9 mouse cellular contexts compared by ENCODE assay signal in genomic region chr1:54194954-54195305, GRCm38 (mm10). TPM values are rescaled to one million over a fixed set of nuclear protein-coding genes. Genes with fewer than 3 reads are reported as not detected.
DNase-seq lines count a peak whose midpoint lies in the region; ATAC-seq and TF ChIP-seq lines count a peak whose summit lies in the region.
"Had no signal": no experiment of that assay in that cellular context is flagged by ENCODE, and none has a peak within 500 bp of the region (broad histone marks: within the 10 kb centered on the region; RNA-seq: fewer than 3 reads in every experiment).

Gene Hecw2 (minus strand): TSS chr1:54195168.

- no peak for TF ChIP-seq CTCF in lung, adult 2 months (IDR thresholded peaks at IDR 0.05; ENCODE audit: insufficient read depth, low read length)
- TF ChIP-seq CTCF in midbrain, postnatal 0 days (IDR thresholded peaks at IDR 0.05) = no peak

- peaks cover 4% of the 10 kb centered on the region; the same call in 1 of the 2 replicates for H3K4me1 ChIP-seq in lung, adult 2 months (ENCODE audit: control insufficient read depth, insufficient read depth, low read length)
- H3K4me1 ChIP-seq in hindbrain, embryonic 16.5 days (ENCODE audit: control insufficient read depth, insufficient read depth, low read depth, low read length) = peaks cover 7% of the 10 kb centered on the region
- no peaks in the 10 kb centered on the region for H3K4me1 ChIP-seq in midbrain, postnatal 0 days (ENCODE audit: insufficient read depth, low read length)

- intact Hi-C loops in left cerebral cortex, postnatal 4 days (cut with DNase I) = loop anchor here (10.0 kb wide), 2 partner anchors 130 to 290 kb away; no protein-coding TSS in a partner anchor

- H3K27me3 ChIP-seq in hindbrain, embryonic 16.5 days (replicated peaks; ENCODE audit: control insufficient read depth, insufficient read depth, low read length) = no peaks in the 10 kb centered on the region
- no peaks in the 10 kb centered on the region for H3K27me3 ChIP-seq in midbrain, postnatal 0 days (ENCODE audit: insufficient read depth, low read length)

- TF ChIP-seq POLR2A in lung, adult 2 months (IDR thresholded peaks at IDR 0.05; ENCODE audit: borderline replicate concordance, extremely low read depth, low read depth, low read length) = no peak

- H3K36me3 ChIP-seq in hindbrain, embryonic 16.5 days (ENCODE audit: control insufficient read depth, insufficient read depth, low read length) = no peaks in the 10 kb centered on the region
- H3K36me3 ChIP-seq in midbrain, postnatal 0 days (ENCODE audit: insufficient read depth, low read length) = no peaks in the 10 kb centered on the region

- peak within 1 kb of the TSS; percentile 63 for H3K4me2 ChIP-seq in hindbrain, embryonic 16.5 days (ENCODE audit: low read length)
- H3K4me2 ChIP-seq in midbrain, postnatal 0 days (ENCODE audit: low read depth, low read length, poor library complexity, severe bottlenecking) = peak within 1 kb of the TSS; percentile 66

- H3K4me3 ChIP-seq in lung, adult 2 months (replicated peaks; ENCODE audit: extremely low read depth, low read depth, low read length) = peak within 1 kb of the TSS; percentile 68
- H3K4me3 ChIP-seq in hindbrain, embryonic 16.5 days (ENCODE audit: low read length) = peak within 1 kb of the TSS; percentile 96
- peak within 1 kb of the TSS; percentile 92 for H3K4me3 ChIP-seq in midbrain, postnatal 0 days (ENCODE audit: low read depth, low read length)

- ATAC-seq in hindbrain, embryonic 16.5 days = peak; percentile 79
- peak; percentile 83 for ATAC-seq in midbrain, postnatal 0 days (ENCODE audit: low FRiP score)
- no peak for ATAC-seq in inflammation-experienced regulatory T-cells, adult 6 months

- H3K9me3 ChIP-seq in hindbrain, embryonic 16.5 days (ENCODE audit: control insufficient read depth, low read length) = no peaks in the 10 kb centered on the region
- H3K9me3 ChIP-seq in midbrain, postnatal 0 days (ENCODE audit: low read length) = no peaks in the 10 kb centered on the region

- 2% methylated on average over 38 of the region's 38 CpGs for WGBS in lung, adult 2 months
- WGBS in hindbrain, embryonic 16.5 days = 0% methylated on average over 33 of the region's 38 CpGs
- 1% methylated on average over 31 of the region's 38 CpGs for WGBS in midbrain, postnatal 0 days

- peak within 1 kb of the TSS; percentile 98 for H3K9ac ChIP-seq in hindbrain, embryonic 16.5 days (ENCODE audit: low read depth, low read length)
- H3K9ac ChIP-seq in midbrain, postnatal 0 days (replicated peaks; ENCODE audit: low read length, poor library complexity, severe bottlenecking) = peak within 1 kb of the TSS; percentile 96

- peak within 1 kb of the TSS; percentile 97 for H3K27ac ChIP-seq in hindbrain, embryonic 16.5 days (ENCODE audit: low read depth, low read length)
- H3K27ac ChIP-seq in midbrain, postnatal 0 days (ENCODE audit: low read depth, low read length) = peak within 1 kb of the TSS; percentile 98

- DNase-seq in lung, adult 2 months = peak; percentile 5
- DNase-seq in lung, adult 18-20 months = no peak
- peak; percentile 72 to 74 for DNase-seq in cerebellum, postnatal 14 days
- DNase-seq in frontal cortex, postnatal 36 days (ENCODE audit: low spot score in 2 of 2) = peak; percentile 59 to 60
- DNase-seq in left cerebral cortex, postnatal 4 days = peak; percentile 63
- DNase-seq in midbrain, postnatal 0 days (ENCODE audit: low spot score) = peak; percentile 53

RNA-seq across cellular contexts. Expression of gene Hecw2, which starts in this region (rescaled TPM):
- 5.8 and 7.7 TPM in 2 replicates for polyA plus RNA-seq in lung, adult 2 months (2012; rRNA removed)
- polyA plus RNA-seq in hindbrain, embryonic 16.5 days (2015; fragmentation: Nextera tagmentation; extraction: Ambion mirVana) = 7.9 and 8.0 TPM in 2 replicates
- 10 to 100 TPM; 43.1 to 43.4 TPM for total RNA-seq in left cerebral cortex, postnatal 4 days (2021)
- 22.2 and 26.6 TPM in 2 replicates for total RNA-seq in midbrain, postnatal 0 days (2014; rRNA removed)
- 5.9 and 6.2 TPM in 2 replicates for polyA plus RNA-seq in midbrain, postnatal 0 days (2015; fragmentation: Nextera tagmentation; extraction: Ambion mirVana)
- polyA plus RNA-seq in inflammation-experienced regulatory T-cells, adult 6 months (2017; shearing (Covaris generic)) = under 1 TPM in 1 of 3 experiments, not detected in 2; 0.17 TPM
- total RNA-seq: MEL had no signal

Comparison
In these comparisons a context has a peak if more than half of its experiments do, and no peak if none do; other contexts are left out.
1. DNase-seq: peak in lung, adult 2 months (single experiment), cerebellum, postnatal 14 days (2 of 2), frontal cortex, postnatal 36 days (2 of 2), left cerebral cortex, postnatal 4 days (single experiment) and midbrain, postnatal 0 days (single experiment); none in lung, adult 18-20 months (0 of 2).
2. Peak in every context shown above with its lines, with median percentiles within 50 percentile points of each other: H3K4me3 ChIP-seq.